Mouse (Mus musculus) liver, embryonic 12.5 days (tissue): ENCODE measurements around the gene Olfr111. TPM values are rescaled to one million over a fixed set of nuclear protein-coding genes. Genes with fewer than 3 reads are reported as not detected.
"Not testable (repeated sequence)": the region's sequence is repeated elsewhere in the genome, so short reads cannot be mapped to it uniquely, and the experiment has no call there.

Experiments
- ATAC-seq: fragments of 200-750 bp; cut with Nextera tagmentation; 2 replicates; pipeline ENCODE4 v1.8.0; 2017; ENCODE audit warnings: moderate number of reproducible peaks, mild to moderate bottlenecking, moderate library complexity
- H3K27ac ChIP-seq: fragments of 300-500 bp; sonication (generic); 2 replicates; pipeline ENCODE4 v1.5.1; 2016; ENCODE audit warnings: mild to moderate bottlenecking
- H3K27me3 ChIP-seq: fragments of 300-500 bp; sonication (generic); replicated peaks from 2 replicates; pipeline ENCODE4 v1.6.1; 2016; ENCODE audit warnings: mild to moderate bottlenecking, moderate library complexity
- H3K36me3 ChIP-seq: fragments of 300-500 bp; sonication (generic); 2 replicates; pipeline ENCODE4 v1.6.1; 2016; ENCODE audit warnings: mild to moderate bottlenecking, moderate library complexity
- H3K4me1 ChIP-seq: fragments of 300-500 bp; sonication (generic); 2 replicates; pipeline ENCODE4 v1.6.1; 2016
- H3K4me2 ChIP-seq: fragments of 300-500 bp; sonication (generic); 2 replicates; pipeline ENCODE4 v1.6.1; 2016; ENCODE audit warnings: mild to moderate bottlenecking, moderate library complexity
- H3K4me3 ChIP-seq: fragments of 300-500 bp; sonication (generic); 2 replicates; pipeline ENCODE4 v1.5.1; 2016; ENCODE audit warnings: mild to moderate bottlenecking, moderate library complexity
- H3K9ac ChIP-seq: fragments of 300-500 bp; sonication (generic); 2 replicates; pipeline ENCODE4 v1.6.1; 2016; ENCODE audit warnings: mild to moderate bottlenecking, moderate library complexity
- H3K9me3 ChIP-seq: fragments of 300-500 bp; sonication (generic); replicated peaks from 2 replicates; pipeline ENCODE4 v1.6.1; 2016; ENCODE audit warnings: mild to moderate bottlenecking, moderate library complexity
- whole genome bisulfite sequencing: fragments of 180-500 bp; shearing (Covaris S2); methylation state at CpG from one replicate; pipeline ENCODE4 v1.1.7; 2016; ENCODE audit not compliant: insufficient replicate concordance; 5-methylcytosine and 5-hydroxymethylcytosine counted together
- polyA plus RNA-seq: library from polyadenylated mRNA; unstranded; fragments of >200 nt; fragmentation: Nextera tagmentation; extraction: Ambion mirVana; gene quantifications from 2 replicates; pipeline ENCODE4 v1.2.1, GENCODE M21; 2016

The Olfr111 gene
- not detected in 2 replicates for polyA plus RNA-seq

DNA sequence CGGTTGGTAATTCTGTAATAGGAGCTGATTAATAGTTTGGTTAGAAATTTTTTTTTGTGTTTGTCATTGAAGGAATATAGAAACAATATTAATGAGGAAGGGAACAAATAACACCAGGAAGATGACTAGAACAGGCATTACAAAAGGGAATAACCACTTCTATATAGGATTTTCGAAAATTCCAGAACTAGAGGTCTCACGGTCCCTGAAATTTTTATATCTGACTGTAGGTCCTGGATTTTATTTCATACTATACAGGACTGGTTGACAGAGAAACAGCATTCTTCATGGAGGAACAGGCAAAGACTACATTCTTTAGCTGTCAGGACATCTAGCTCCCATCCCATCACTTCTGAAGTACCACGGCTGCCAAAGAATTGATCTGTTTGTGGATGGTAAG, at the start of gene Olfr111:
Gene Olfr111 (plus strand): TSS at position 301 of the 400 bp plus-strand sequence.
- no peak within 1 kb of the TSS for H3K27ac ChIP-seq
- H3K36me3 ChIP-seq = no peaks in the 10 kb centered on the region
- no peaks in the 10 kb centered on the region for H3K27me3 ChIP-seq
- H3K9me3 ChIP-seq = no peaks in the 10 kb centered on the region
- H3K4me1 ChIP-seq = no peaks in the 10 kb centered on the region
- no peak within 1 kb of the TSS for H3K4me3 ChIP-seq
- no peak for ATAC-seq
- 71% methylated on average over 4 of the region's 4 CpGs for WGBS
- no peak within 1 kb of the TSS for H3K4me2 ChIP-seq
- H3K9ac ChIP-seq = no peak within 1 kb of the TSS

DNA sequence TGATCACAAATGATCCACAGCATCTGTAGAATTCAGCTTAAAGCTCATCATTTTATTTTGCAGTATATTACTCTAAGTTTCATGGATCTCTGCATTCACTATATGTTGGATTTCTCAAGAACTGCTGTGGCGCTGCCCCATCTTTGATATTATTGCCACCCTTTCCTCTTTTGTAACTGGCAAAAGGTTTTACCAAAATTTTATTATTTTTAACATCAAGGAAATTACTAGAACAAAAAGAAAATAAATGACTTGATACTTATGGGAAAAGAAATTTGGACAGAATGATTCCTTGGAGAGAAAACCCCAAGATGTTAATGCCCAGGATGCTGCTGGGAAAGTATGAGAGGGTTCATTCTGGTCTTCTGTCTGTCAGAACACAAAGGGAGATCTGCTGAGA, 49.2 kb upstream of the Olfr111 start, which contains the start of gene Olfr109:
Gene Olfr109 (plus strand): TSS at position 301 of the 400 bp plus-strand sequence.
- no peak within 1 kb of the TSS for H3K4me3 ChIP-seq
- no peaks in the 10 kb centered on the region for H3K4me1 ChIP-seq
- no peaks in the 10 kb centered on the region for H3K9me3 ChIP-seq
- no peaks in the 10 kb centered on the region for H3K36me3 ChIP-seq
- no peak within 1 kb of the TSS for H3K27ac ChIP-seq
- H3K4me2 ChIP-seq = no peak within 1 kb of the TSS
- no peaks in the 10 kb centered on the region for H3K27me3 ChIP-seq
- no peak for ATAC-seq
- no peak within 1 kb of the TSS for H3K9ac ChIP-seq
- 80% methylated on average over 1 of the region's 1 CpGs for WGBS

GRCm38 (mm10) chr17:37483452-37483851, 24.4 kb upstream of the Olfr111 start, which contains the start of gene H2-M2:
Gene H2-M2, minus strand, starts transcription at chr17:37483552.
- Histone ChIP-seq H3K9ac (no peak within 1 kb of the TSS), H3K27ac (no peak within 1 kb of the TSS), H3K9me3 (no peaks in the 10 kb centered on the region), H3K4me2 (no peak within 1 kb of the TSS), H3K36me3 (no peaks in the 10 kb centered on the region), H3K27me3 (no peaks in the 10 kb centered on the region), H3K4me3 (no peak within 1 kb of the TSS), H3K4me1 (no peaks in the 10 kb centered on the region)
- no peak for ATAC-seq
- WGBS = 69% methylated on average over 2 of the region's 2 CpGs

GRCm38 (mm10) chr17:37491930-37492518, 15.8 kb upstream of the Olfr111 start, which contains the start of gene Olfr110:
Gene Olfr110, plus strand, starts transcription at chr17:37492468.
- ATAC-seq = no peak
- Histone ChIP-seq H3K9me3 (no peaks in the 10 kb centered on the region), H3K27me3 (no peaks in the 10 kb centered on the region), H3K4me2 (no peak within 1 kb of the TSS), H3K36me3 (no peaks in the 10 kb centered on the region), H3K4me1 (no peaks in the 10 kb centered on the region), H3K9ac (no peak within 1 kb of the TSS), H3K27ac (no peak within 1 kb of the TSS), H3K4me3 (no peak within 1 kb of the TSS)
- 19% methylated on average over 1 of the region's 1 CpGs for WGBS

- ATAC-seq, H3K4me3 ChIP-seq, H3K9me3 ChIP-seq, H3K27me3 ChIP-seq, H3K4me2 ChIP-seq, H3K36me3 ChIP-seq, H3K4me1 ChIP-seq, H3K27ac ChIP-seq, H3K9ac ChIP-seq: not testable (repeated sequence)
Measured at GRCm38 (mm10) chr17:37524612-37525011, 16.8 kb downstream of the Olfr111 start.

DNA sequence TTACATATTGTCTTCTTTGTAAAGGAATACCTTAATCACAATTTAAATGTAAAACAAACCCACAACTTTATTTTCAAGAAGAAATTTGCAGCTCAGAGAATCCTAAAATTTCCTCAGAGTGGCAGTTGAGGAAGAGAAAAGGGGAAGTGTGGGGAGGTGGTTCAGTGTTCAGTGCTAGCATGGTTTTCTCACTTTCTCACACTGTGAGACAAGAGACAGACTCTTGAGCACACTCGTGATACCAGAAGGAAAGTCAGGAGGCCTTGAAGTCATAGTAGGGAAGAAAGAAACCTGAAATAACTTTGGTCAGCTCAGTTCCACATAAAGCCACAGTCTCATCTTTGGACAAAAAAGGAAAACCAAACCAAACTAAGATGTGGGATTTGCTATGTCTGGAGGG, 17.6 kb downstream of the Olfr111 start:
- H3K36me3 ChIP-seq, H3K27ac ChIP-seq, H3K9me3 ChIP-seq, H3K9ac ChIP-seq, H3K4me3 ChIP-seq, H3K4me1 ChIP-seq, H3K4me2 ChIP-seq, ATAC-seq, H3K27me3 ChIP-seq: not testable (repeated sequence)
- 17% methylated on average over 1 of the region's 1 CpGs for WGBS

DNA sequence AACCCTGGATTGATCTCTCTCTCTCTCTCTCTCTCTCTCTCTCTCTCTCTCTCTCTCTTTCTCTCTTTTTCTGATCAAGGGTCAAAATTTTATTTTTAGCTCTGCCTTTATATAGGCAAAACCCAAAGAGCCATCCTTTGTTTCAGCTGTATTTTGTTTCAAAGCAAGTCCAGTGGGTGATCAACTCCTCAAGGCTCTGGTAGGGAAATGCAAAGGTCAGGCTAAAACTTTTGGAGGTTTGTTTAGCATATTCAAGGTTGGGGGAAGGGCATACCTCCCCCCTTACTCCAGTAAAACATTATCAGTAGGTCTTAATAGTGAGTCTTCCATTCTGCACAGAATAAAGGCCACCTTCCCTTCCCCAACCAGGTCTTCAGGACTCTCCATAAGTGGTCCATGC, 27.3 kb downstream of the Olfr111 start:
- H3K27ac ChIP-seq = no peak overlapping the region

DNA sequence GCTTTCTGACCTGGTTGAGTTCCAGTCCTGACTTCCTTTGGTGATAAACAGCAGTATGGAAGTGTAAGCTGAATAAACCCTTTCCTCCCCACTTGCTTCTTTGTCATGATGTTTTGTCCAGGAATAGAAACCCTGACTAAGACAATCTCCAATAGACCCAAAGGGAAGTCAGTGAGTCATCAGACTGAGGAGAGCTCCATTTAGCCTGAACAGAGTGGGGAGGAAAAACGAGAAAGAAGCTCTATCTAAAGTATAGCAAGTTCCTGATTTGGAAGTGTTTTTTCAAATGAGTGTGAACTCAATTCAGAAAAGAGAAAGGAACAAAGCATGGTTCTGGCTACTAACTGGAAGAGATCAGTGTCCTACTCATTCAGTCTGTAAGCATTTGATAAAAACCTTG, 30.6 kb downstream of the Olfr111 start:
- 23% methylated on average over 1 of the region's 1 CpGs for WGBS
- not testable (repeated sequence) for H3K4me3 ChIP-seq, H3K4me2 ChIP-seq, H3K27ac ChIP-seq, H3K4me1 ChIP-seq, H3K27me3 ChIP-seq, H3K36me3 ChIP-seq, H3K9ac ChIP-seq, ATAC-seq, H3K9me3 ChIP-seq

More for the DNA sequence above, 27.3 kb downstream of the Olfr111 start:
- no peak for ATAC-seq
- no peak overlapping the region for H3K4me3 ChIP-seq
- no peaks in the 10 kb centered on the region for H3K4me1 ChIP-seq
- no peaks in the 10 kb centered on the region for H3K27me3 ChIP-seq
- no peak overlapping the region for H3K9ac ChIP-seq
- no peaks in the 10 kb centered on the region for H3K9me3 ChIP-seq
- no peak overlapping the region for H3K4me2 ChIP-seq
- H3K36me3 ChIP-seq = no peaks in the 10 kb centered on the region

DNA sequence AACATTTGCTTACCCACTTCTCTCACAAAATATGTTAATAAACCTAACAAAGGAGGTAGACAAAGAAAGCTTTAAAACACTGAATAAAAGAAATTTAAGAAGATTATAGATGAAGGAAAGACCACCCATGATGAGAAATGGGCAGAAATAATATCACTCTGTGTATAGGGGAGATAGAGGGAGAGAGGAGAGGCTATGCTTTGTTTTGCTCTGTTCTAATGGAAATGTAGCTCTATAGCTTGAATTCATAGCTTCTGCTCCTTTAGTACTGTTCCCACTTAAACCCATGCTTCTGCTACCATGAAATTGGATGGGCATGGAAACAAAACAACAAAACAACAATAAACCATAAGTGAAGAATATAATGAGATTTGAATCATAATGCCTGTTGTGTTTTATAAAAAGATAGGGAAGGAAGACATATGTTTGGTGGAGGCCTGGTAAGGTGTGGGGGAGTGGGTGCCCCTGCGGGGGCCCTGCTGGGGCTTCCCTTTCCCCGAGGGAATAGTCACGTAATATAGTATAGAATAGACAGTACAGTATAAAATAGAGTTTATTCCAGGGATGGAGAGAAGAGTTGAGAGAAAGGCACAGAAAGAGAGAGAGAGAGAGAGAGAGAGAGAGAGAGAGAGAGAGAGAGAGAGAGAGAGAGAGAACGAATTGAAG, 33.8 kb downstream of the Olfr111 start:
- Histone ChIP-seq H3K36me3 (no peaks in the 10 kb centered on the region), H3K9ac (no peak overlapping the region), H3K27me3 (no peaks in the 10 kb centered on the region), H3K4me1 (no peaks in the 10 kb centered on the region), H3K4me3 (no peak overlapping the region), H3K9me3 (no peaks in the 10 kb centered on the region), H3K4me2 (no peak overlapping the region), H3K27ac (no peak overlapping the region)
- no peak for ATAC-seq
- WGBS = 70% methylated on average over 4 of the region's 4 CpGs

GRCm38 (mm10) chr17:37543800-37544435, 36.1 kb downstream of the Olfr111 start:
- H3K4me3 ChIP-seq = no peak overlapping the region
- H3K4me2 ChIP-seq = no peak overlapping the region
- no peaks in the 10 kb centered on the region for H3K9me3 ChIP-seq
- whole genome bisulfite sequencing = 52% methylated on average over 3 of the region's 3 CpGs
- no peaks in the 10 kb centered on the region for H3K36me3 ChIP-seq
- H3K4me1 ChIP-seq = no peaks in the 10 kb centered on the region
- H3K27me3 ChIP-seq = no peaks in the 10 kb centered on the region
- no peak for ATAC-seq
- H3K27ac ChIP-seq = no peak overlapping the region
- no peak overlapping the region for H3K9ac ChIP-seq

GRCm38 (mm10) chr17:37558913-37559615, 51.2 kb downstream of the Olfr111 start:
- Histone ChIP-seq H3K4me2 (no peak overlapping the region), H3K4me1 (no peaks in the 10 kb centered on the region), H3K4me3 (no peak overlapping the region), H3K9ac (no peak overlapping the region), H3K9me3 (no peaks in the 10 kb centered on the region), H3K36me3 (no peaks in the 10 kb centered on the region), H3K27me3 (no peaks in the 10 kb centered on the region), H3K27ac (no peak overlapping the region)
- ATAC-seq = no peak
- WGBS = 56% methylated on average over 1 of the region's 1 CpGs

GRCm38 (mm10) chr17:37569351-37569750, 61.5 kb downstream of the Olfr111 start, which contains the start of gene Olfr112:
Gene Olfr112, minus strand, starts transcription at chr17:37569451.
- Histone ChIP-seq H3K36me3 (no peaks in the 10 kb centered on the region), H3K9me3 (no peaks in the 10 kb centered on the region), H3K27me3 (no peaks in the 10 kb centered on the region), H3K4me3 (no peak within 1 kb of the TSS), H3K4me2 (no peak within 1 kb of the TSS), H3K9ac (no peak within 1 kb of the TSS), H3K4me1 (no peaks in the 10 kb centered on the region), H3K27ac (no peak within 1 kb of the TSS)
- ATAC-seq = no peak
